Mouse (Mus musculus): ENCODE measurements at regions not wholly inside any gene's neighbourhood (a gene's known extent, or its start where the extent isn't known, plus 50 kb on each side); places are given as distances from the start of the nearest gene placed in this dataset.

- intact Hi-C loops (cut with DNase I): no loop called here
- DNase-seq: peak in 1 of 2 experiments; percentile 34
Measured at GRCm38 (mm10) chrX:11943367-11943766, 216.8 kb downstream of the Bcor start.

DNA sequence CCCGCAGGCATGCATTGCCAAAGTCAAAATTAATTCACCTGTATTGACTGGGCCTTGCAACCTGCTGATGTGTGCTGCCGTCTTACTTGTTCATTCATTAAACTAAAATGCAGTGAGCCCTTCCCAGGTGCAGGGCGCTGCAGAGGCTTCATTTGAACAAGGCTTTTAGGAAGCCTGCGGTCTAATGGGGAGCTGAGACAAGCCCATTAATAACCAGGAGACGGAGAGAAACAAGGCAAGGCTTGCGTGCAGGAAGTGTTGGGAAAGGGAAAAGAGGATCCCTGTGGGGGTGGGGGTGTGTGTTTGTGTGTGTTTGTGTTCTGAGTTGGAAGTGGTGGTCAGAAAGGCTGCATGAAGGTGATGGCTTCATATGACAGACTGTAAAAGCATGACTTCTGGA, 215.6 kb downstream of the Bcor start:
- intact Hi-C loops (cut with DNase I): no loop called here
- no peak for DNase-seq

DNA sequence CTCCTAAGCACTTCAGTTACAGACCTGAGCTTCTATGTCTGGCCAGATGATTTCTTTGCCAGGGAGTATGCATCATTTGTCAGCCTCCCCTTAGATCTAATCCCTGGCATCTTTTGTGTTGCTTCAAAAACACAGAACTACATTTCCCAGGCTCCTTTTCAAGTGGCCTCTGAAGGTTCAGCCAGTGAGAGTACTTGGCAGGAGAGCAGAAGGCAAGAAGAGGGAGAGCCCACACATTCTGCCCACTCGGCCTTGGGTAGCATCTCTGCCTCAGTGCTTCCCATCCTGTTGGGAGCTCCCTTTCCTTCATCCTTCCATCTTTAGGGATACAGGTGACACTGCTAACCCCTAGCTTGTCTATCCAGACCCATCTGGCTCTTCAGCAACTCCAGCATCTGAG, 214.9 kb downstream of the Bcor start:
- no peak for DNase-seq
- intact Hi-C loops (cut with DNase I): no loop called here

DNA sequence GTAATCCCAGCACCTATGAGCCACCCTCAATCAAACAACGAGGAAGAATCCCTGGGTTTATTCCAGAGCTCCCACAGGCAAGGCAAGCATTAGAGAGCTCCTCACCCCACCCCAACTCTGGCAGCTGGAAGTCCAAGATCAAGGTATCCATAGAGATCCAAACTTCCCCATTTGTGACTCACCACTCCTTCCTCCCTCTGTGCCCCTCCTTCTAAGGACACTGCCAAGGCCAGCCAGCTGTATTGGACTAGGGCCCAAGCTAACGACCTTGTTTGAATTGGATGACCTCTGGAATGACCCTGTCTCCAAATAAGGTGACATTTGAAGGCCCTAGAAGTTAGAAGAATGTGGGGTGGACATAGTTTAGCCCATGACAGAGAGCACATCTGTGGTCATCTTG, 208.0 kb downstream of the Bcor start:
- DNase-seq: no peak
- intact Hi-C loops (cut with DNase I): no loop called here

DNA sequence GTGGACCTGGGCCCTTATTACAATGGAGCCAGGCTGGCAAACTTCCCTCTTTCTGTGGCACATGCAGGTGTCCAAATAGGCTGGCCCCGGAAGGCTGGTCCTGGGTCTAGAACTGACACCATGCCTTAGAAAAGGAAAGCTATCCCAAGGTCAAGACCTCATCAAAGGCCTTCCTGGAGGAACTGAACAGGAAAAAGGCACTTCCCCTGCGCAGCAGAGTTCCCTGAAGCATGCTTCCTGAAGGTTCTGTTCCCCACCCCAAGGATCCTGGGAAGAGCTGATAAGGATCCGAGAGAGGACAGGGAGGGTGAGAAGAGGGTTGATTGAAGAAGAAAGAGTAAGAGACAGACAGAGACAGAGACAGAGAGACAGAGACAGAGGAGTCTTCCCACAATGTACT, 204.0 kb downstream of the Bcor start:
- intact Hi-C loops (cut with DNase I): no loop called here
- DNase-seq: no peak

GRCm38 (mm10) chrX:11957011-11957410, 203.1 kb downstream of the Bcor start:
- intact Hi-C loops (cut with DNase I): no loop called here
- DNase-seq: no peak

GRCm38 (mm10) chrX:11959871-11960552, 200.1 kb downstream of the Bcor start:
- DNase-seq: no peak
- intact Hi-C loops (cut with DNase I): no loop called here

DNA sequence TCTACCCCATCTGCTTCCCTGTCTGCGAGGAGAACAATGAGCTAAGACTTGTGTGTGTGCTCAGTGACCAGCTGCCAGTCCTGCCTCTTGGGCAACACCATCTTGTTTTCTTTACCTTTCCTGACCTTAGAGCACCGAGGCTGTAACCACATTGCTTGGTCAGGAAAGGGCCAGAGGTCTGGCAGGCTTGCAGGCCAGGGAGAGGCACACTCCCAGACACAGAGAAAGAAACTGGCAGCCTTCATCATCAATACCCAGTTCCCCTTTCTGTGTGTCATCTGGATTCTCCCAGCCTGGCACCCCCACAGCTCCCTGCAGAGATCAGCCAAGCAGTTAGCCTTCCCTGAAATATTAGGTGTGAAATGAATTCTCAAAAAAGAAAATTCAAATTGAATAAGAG, 198.8 kb downstream of the Bcor start:
- DNase-seq: no peak
- intact Hi-C loops (cut with DNase I): no loop called here

DNA sequence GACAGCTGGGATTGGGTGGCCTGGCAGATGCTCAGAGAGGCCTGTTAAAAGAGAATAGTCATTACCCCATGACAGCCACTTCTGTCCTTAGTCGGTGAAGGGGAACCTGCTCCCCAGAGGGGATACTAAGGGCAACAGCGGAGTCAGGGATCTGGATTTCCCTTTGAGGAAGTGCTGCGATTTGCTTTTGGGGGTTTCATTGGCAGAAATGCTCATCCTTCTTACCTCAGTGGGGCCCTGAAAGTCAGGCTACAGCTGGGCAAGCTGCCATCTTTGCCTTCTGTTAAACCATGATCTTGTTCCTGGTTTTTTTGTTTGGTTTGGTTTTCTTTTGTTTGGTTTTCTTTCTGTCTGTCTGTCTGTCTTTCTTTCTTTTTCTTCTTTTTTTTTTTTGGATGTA, 195.7 kb downstream of the Bcor start:
- DNase-seq: no peak
- intact Hi-C loops (cut with DNase I): no loop called here

DNA sequence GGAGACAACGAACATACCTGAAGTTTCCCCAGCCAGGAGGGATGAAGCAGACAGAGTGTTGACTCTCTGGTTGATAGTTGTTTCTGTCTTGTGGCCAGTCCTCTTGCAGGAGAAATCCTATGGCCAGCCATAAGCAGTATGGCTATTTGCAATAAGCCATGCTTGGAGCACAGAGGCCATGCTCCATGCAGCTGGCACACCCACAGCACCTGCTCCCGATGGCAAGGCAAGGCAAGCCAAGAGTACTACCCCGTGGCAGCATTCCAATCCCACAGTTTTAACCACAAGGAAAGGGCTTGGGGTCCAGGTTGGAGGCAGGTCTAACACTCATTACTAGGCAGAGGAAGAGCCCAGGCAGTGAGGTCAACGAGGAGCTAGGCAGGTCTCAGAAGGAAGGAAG, 181.5 kb downstream of the Bcor start:
- no peak for DNase-seq
- intact Hi-C loops (cut with DNase I): no loop called here

DNA sequence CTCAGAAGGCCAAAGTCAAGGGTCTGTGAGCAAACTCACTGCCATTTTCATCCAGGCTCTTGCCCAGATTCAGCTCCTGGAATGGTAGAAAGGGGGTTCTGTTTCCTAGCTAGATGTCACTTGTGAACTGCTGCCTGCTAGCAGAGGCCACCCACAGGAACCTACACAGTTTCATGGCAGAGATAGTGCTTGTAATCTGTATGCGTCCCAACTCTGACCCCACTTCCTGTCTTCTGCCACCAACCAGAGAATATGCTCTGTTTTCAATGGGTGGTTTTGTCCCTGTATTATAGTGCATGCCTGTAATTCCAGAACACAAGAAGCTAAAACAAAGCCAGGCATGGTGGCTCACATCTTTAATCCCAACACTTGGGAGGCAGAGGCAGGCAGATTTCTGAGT, 176.9 kb downstream of the Bcor start:
- intact Hi-C loops (cut with DNase I): no loop called here
- no peak for DNase-seq
